19 mouse cellular contexts compared by ENCODE assay signal in the genomic region with DNA sequence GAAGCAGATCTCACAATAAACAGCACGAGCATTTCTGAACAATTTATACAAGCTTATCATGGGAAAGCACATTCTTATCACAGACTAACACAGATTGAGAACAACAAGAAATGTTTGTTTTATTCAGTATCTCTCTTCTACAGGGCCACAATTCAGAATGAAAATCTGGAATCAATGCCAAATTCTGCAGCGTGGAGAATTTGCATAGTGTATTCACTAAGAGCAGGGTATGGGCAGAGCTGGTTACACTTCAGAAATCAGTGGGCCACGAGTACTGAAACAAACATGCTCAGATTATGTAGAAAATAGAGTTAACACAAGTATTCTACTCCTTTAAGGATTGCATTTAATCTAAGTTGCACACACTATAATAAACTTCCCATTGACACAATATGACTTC. TPM values are rescaled to one million over a fixed set of nuclear protein-coding genes. Genes with fewer than 3 reads are reported as not detected.
DNase-seq lines count a peak whose midpoint lies in the region; ATAC-seq and TF ChIP-seq lines count a peak whose summit lies in the region.
"Had no signal": no experiment of that assay in that cellular context is flagged by ENCODE, and none has a peak within 500 bp of the region (broad histone marks: within the 10 kb centered on the region; RNA-seq: fewer than 3 reads in every experiment).

No protein-coding gene starts in this region.

- no peaks in the 10 kb centered on the region for H3K36me3 ChIP-seq in forebrain, embryonic 16.5 days (ENCODE audit: control insufficient read depth, insufficient read depth)
- H3K36me3 ChIP-seq in forebrain, embryonic 12.5 days (replicated peaks), result no peaks in the 10 kb centered on the region
- no peaks in the 10 kb centered on the region for H3K36me3 ChIP-seq in lung, postnatal 0 days (ENCODE audit: insufficient read depth, low read length)
- H3K36me3 ChIP-seq: embryonic facial prominence, embryonic 12.5 days; heart, embryonic 10.5 days; hindbrain, embryonic 12.5 days; intestine, embryonic 15.5 days had no signal

- no peak for DNase-seq in lung, postnatal 0 days (ENCODE audit: low spot score)
- no peak for DNase-seq in lung, postnatal 4 days
- DNase-seq in brain, embryonic 14.5 days (ENCODE audit: low read depth), result peak; percentile 48
- no peak for DNase-seq in adrenal gland, postnatal 36 days
- no peak for DNase-seq in gastrocnemius, postnatal 10 days
- DNase-seq: adrenal gland, postnatal 10 days; cerebellum, adult 8-10 months; cerebellum, postnatal 14 days; heart, adult 18-20 months; heart, postnatal 10 days; heart, postnatal 4 days had no signal

- 27% methylated on average over 3 of the region's 3 CpGs for WGBS in forebrain, embryonic 16.5 days
- 69% methylated on average over 3 of the region's 3 CpGs for WGBS in forebrain, embryonic 12.5 days
- 26% methylated on average over 3 of the region's 3 CpGs for WGBS in lung, postnatal 0 days

- H3K9ac ChIP-seq in forebrain, embryonic 16.5 days (replicated peaks; ENCODE audit: low read depth, low read length), result no peak overlapping the region
- no peak overlapping the region for H3K9ac ChIP-seq in forebrain, embryonic 12.5 days
- no peak overlapping the region for H3K9ac ChIP-seq in lung, postnatal 0 days (replicated peaks; ENCODE audit: low read depth)
- H3K9ac ChIP-seq: embryonic facial prominence, embryonic 12.5 days; hindbrain, embryonic 12.5 days; intestine, embryonic 15.5 days had no signal

- TF ChIP-seq CTCF in lung, postnatal 0 days (IDR thresholded peaks at IDR 0.05), result no peak
- TF ChIP-seq CTCF in brain, embryonic 14.5 days (IDR thresholded peaks at IDR 0.05; ENCODE audit: borderline replicate concordance, extremely low read depth, insufficient read depth, insufficient read length), result no peak

- no peak overlapping the region for H3K4me3 ChIP-seq in forebrain, embryonic 16.5 days (replicated peaks; ENCODE audit: low read length)
- H3K4me3 ChIP-seq in forebrain, embryonic 12.5 days (replicated peaks), result no peak overlapping the region
- no peak overlapping the region for H3K4me3 ChIP-seq in lung, postnatal 0 days (ENCODE audit: low read depth, low read length)
- H3K4me3 ChIP-seq: embryonic facial prominence, embryonic 12.5 days; heart, embryonic 10.5 days; hindbrain, embryonic 12.5 days; intestine, embryonic 15.5 days had no signal

- peak; percentile 54 for ATAC-seq in forebrain, embryonic 16.5 days
- no peak for ATAC-seq in forebrain, embryonic 12.5 days (ENCODE audit: low FRiP score)
- no peak for ATAC-seq in lung, postnatal 0 days
- ATAC-seq: forebrain, embryonic 14.5 days; intestine, embryonic 15.5 days had no signal

- TF ChIP-seq POLR2A in brain, embryonic 14.5 days (IDR thresholded peaks at IDR 0.05; ENCODE audit: borderline replicate concordance, extremely low read depth, insufficient read depth, insufficient read length, poor library complexity, severe bottlenecking), result no peak

- no peak overlapping the region for H3K4me2 ChIP-seq in forebrain, embryonic 16.5 days (ENCODE audit: low read length)
- H3K4me2 ChIP-seq in forebrain, embryonic 12.5 days, result no peak overlapping the region
- H3K4me2 ChIP-seq in lung, postnatal 0 days (replicated peaks; ENCODE audit: low read depth, low read length), result no peak overlapping the region
- H3K4me2 ChIP-seq: embryonic facial prominence, embryonic 12.5 days; hindbrain, embryonic 12.5 days; intestine, embryonic 15.5 days had no signal

- H3K27me3 ChIP-seq in forebrain, embryonic 16.5 days (replicated peaks; ENCODE audit: control insufficient read depth, insufficient read depth, low read length), result no peaks in the 10 kb centered on the region
- H3K27me3 ChIP-seq in forebrain, embryonic 12.5 days, result no peaks in the 10 kb centered on the region
- H3K27me3 ChIP-seq in lung, postnatal 0 days (replicated peaks; ENCODE audit: insufficient read depth, low read length), result no peaks in the 10 kb centered on the region
- H3K27me3 ChIP-seq: embryonic facial prominence, embryonic 12.5 days; hindbrain, embryonic 12.5 days; intestine, embryonic 15.5 days had no signal

- TF ChIP-seq EP300 in lung, postnatal 0 days (IDR thresholded peaks at IDR 0.05), result peak; percentile 31; the same call in 1 of the 2 replicates

- H3K27ac ChIP-seq in forebrain, embryonic 16.5 days (ENCODE audit: low read length), result no peak overlapping the region
- H3K27ac ChIP-seq in forebrain, embryonic 12.5 days, result no peak overlapping the region
- no peak overlapping the region for H3K27ac ChIP-seq in lung, postnatal 0 days (ENCODE audit: low read length)
- H3K27ac ChIP-seq: embryonic facial prominence, embryonic 12.5 days; heart, embryonic 10.5 days; hindbrain, embryonic 12.5 days; intestine, embryonic 15.5 days had no signal

- H3K4me1 ChIP-seq in forebrain, embryonic 16.5 days (replicated peaks; ENCODE audit: control insufficient read depth, insufficient read depth, low read length), result no peaks in the 10 kb centered on the region
- H3K4me1 ChIP-seq in forebrain, embryonic 12.5 days, result no peaks in the 10 kb centered on the region
- peaks cover 4% of the 10 kb centered on the region; the same call in 1 of the 2 replicates for H3K4me1 ChIP-seq in lung, postnatal 0 days (ENCODE audit: insufficient read depth, low read depth, low read length)
- H3K4me1 ChIP-seq: embryonic facial prominence, embryonic 12.5 days; hindbrain, embryonic 12.5 days; intestine, embryonic 15.5 days had no signal

- H3K9me3 ChIP-seq in forebrain, embryonic 16.5 days (ENCODE audit: control insufficient read depth, low read length), result no peaks in the 10 kb centered on the region
- no peaks in the 10 kb centered on the region for H3K9me3 ChIP-seq in forebrain, embryonic 12.5 days
- no peaks in the 10 kb centered on the region for H3K9me3 ChIP-seq in lung, postnatal 0 days (ENCODE audit: low read length)
- H3K9me3 ChIP-seq: embryonic facial prominence, embryonic 12.5 days; heart, embryonic 10.5 days; hindbrain, embryonic 12.5 days; intestine, embryonic 15.5 days had no signal

RNA-seq across cellular contexts. Expression of a gene that starts 6.8 kb away (rescaled TPM):
- polyA plus RNA-seq in forebrain, embryonic 16.5 days (2015; fragmentation: Nextera tagmentation; extraction: Ambion mirVana), result 3.3 and 5.3 TPM in 2 replicates
- 0.42 and 0.52 TPM in 2 replicates for polyA plus RNA-seq in forebrain, embryonic 12.5 days (2016; fragmentation: Nextera tagmentation; extraction: Ambion mirVana)
- 10.8 and 11.2 TPM in 2 replicates for polyA plus RNA-seq in lung, postnatal 0 days (2015; fragmentation: Nextera tagmentation; extraction: Ambion mirVana)
- polyA plus RNA-seq in brain, embryonic 14.5 days (2012; rRNA removed), result 0.69 and 1.5 TPM in 2 replicates
- total RNA-seq in adrenal gland, postnatal 36 days (2021), result 1 to 10 TPM; 2.5 TPM
- total RNA-seq in gastrocnemius, postnatal 10 days (2021), result 1 to 10 TPM in 1 of 2 experiments, under 1 TPM in 1; 0.66 to 1.0 TPM
- total RNA-seq: MEL had no signal
